Mouse (Mus musculus) CH12.LX (cell line): ENCODE results near the gene Pigh. TPM values are rescaled to one million over a fixed set of nuclear protein-coding genes. Genes with fewer than 3 reads are reported as not detected.

Experiments
- DNase-seq: peaks from one replicate; pipeline ENCODE4 v3.0.0-alpha.2; 2013; ENCODE audit errors: extremely low read depth
- H3K27ac ChIP-seq: 2 replicates; pipeline ENCODE4 v1.5.1; 2012; ENCODE audit warnings: low read depth, mild to moderate bottlenecking, control low read depth, moderate library complexity; ENCODE audit not compliant: insufficient read depth
- H3K27me3 ChIP-seq: replicated peaks from 2 replicates; pipeline ENCODE3; 2012; ENCODE audit warnings: inconsistent platforms
- H3K36me3 ChIP-seq, 2 experiments: replicated peaks in 1 of 2; 2 replicates each; pipeline versions ENCODE3 to v1.6.1; 2012; ENCODE audit warnings: inconsistent platforms in 1 of 2, low read length in 1 of 2, mild to moderate bottlenecking in 1 of 2, mixed read lengths in 1 of 2, moderate library complexity in 1 of 2; ENCODE audit not compliant: control insufficient read depth in 1 of 2, insufficient read depth in 1 of 2
- H3K4me1 ChIP-seq, 2 experiments: 2 replicates each; pipeline ENCODE4 v1.6.1; 2012; ENCODE audit warnings: inconsistent platforms in 1 of 2, moderate library complexity in 1 of 2; ENCODE audit not compliant: insufficient read depth in 2 of 2, control insufficient read depth in 1 of 2
- H3K4me2 ChIP-seq: 2 replicates; pipeline ENCODE4 v1.6.1; 2012; ENCODE audit warnings: low read depth, mild to moderate bottlenecking, control low read depth; ENCODE audit not compliant: poor library complexity, insufficient read depth, severe bottlenecking
- H3K4me3 ChIP-seq, 3 experiments: fragments of 150-350 bp in 1 of 3; sonication (generic) in 1 of 3; replicated peaks in 1 of 3; 2 replicates each; pipeline versions ENCODE3 to v1.5.1; 2011 to 2012; ENCODE audit warnings: low read depth in 2 of 3, low read length in 2 of 3, mild to moderate bottlenecking in 2 of 3, moderate library complexity in 2 of 3, control low read depth in 1 of 3, improper control_type of control experiment in 1 of 3, inconsistent platforms in 1 of 3, mixed read lengths in 1 of 3; ENCODE audit not compliant: poor library complexity in 1 of 3
- H3K79me2 ChIP-seq: replicated peaks from 2 replicates; pipeline ENCODE4 v1.6.1; 2012; ENCODE audit warnings: mild to moderate bottlenecking, moderate library complexity; ENCODE audit not compliant: control insufficient read depth, poor library complexity, insufficient read depth, severe bottlenecking; ENCODE audit errors: extremely low read depth
- H3K9ac ChIP-seq: 2 replicates; pipeline ENCODE4 v1.6.1; 2012; ENCODE audit warnings: low read depth, mild to moderate bottlenecking, control low read depth, moderate library complexity; ENCODE audit not compliant: insufficient read depth
- H3K9me3 ChIP-seq: replicated peaks from 2 replicates; pipeline ENCODE3; 2012; ENCODE audit warnings: low read length, inconsistent platforms, mixed read lengths
- BHLHE40 ChIP-seq: IDR thresholded peaks from 2 replicates; pipeline ENCODE4 v1.6.1; 2011; ENCODE audit warnings: mild to moderate bottlenecking, low read depth, low read length, improper control_type of control experiment
- CHD1 ChIP-seq: IDR thresholded peaks from 2 replicates; pipeline ENCODE4 v1.6.1; 2012; ENCODE audit warnings: low read depth, low read length, improper control_type of control experiment, inconsistent platforms
- CHD2 ChIP-seq: IDR thresholded peaks from 2 replicates; pipeline ENCODE4 v1.6.1; 2011; ENCODE audit warnings: low read length, improper control_type of control experiment
- E2F4 ChIP-seq: IDR thresholded peaks from 2 replicates; pipeline ENCODE4 v1.6.1; 2011; ENCODE audit warnings: low read depth, low read length, improper control_type of control experiment; ENCODE audit not compliant: insufficient replicate concordance
- ETS1 ChIP-seq: conservative IDR thresholded peaks from 2 replicates; pipeline ENCODE4 v1.6.1; 2012; ENCODE audit warnings: low read depth, mild to moderate bottlenecking, inconsistent platforms, low read length, improper control_type of control experiment, moderate library complexity
- HCFC1 ChIP-seq: IDR thresholded peaks from 2 replicates; pipeline ENCODE4 v1.6.1; 2012; ENCODE audit warnings: low read depth, mild to moderate bottlenecking, inconsistent platforms, low read length, improper control_type of control experiment
- JUN ChIP-seq: IDR thresholded peaks from 2 replicates; pipeline ENCODE4 v1.6.1; 2011; ENCODE audit warnings: low read depth, mild to moderate bottlenecking, low read length, improper control_type of control experiment, moderate library complexity; ENCODE audit not compliant: insufficient read depth
- MAZ ChIP-seq: IDR thresholded peaks from 2 replicates; pipeline ENCODE4 v1.6.1; 2012; ENCODE audit warnings: low read depth, mild to moderate bottlenecking, inconsistent platforms, low read length, improper control_type of control experiment, moderate library complexity
- MEF2A ChIP-seq: IDR thresholded peaks from 2 replicates; pipeline ENCODE4 v1.6.1; 2014; ENCODE audit warnings: low read depth, mild to moderate bottlenecking, inconsistent platforms, low read length, improper control_type of control experiment, borderline replicate concordance
- MXI1 ChIP-seq: IDR thresholded peaks from 2 replicates; pipeline ENCODE4 v1.6.1; 2011; ENCODE audit warnings: mild to moderate bottlenecking, low read depth, low read length, improper control_type of control experiment
- POLR2A ChIP-seq: IDR thresholded peaks from 2 replicates; pipeline ENCODE4 v1.6.1; 2011; ENCODE audit warnings: low read depth, mild to moderate bottlenecking, improper control_type of control experiment, low read length
- POLR2AphosphoS2 ChIP-seq: IDR thresholded peaks from 2 replicates; pipeline ENCODE4 v1.6.1; 2011; ENCODE audit warnings: low read depth, low read length, improper control_type of control experiment
- RCOR1 ChIP-seq: conservative IDR thresholded peaks from 2 replicates; pipeline ENCODE4 v1.6.1; 2012; ENCODE audit warnings: low read depth, mild to moderate bottlenecking, inconsistent platforms, low read length, improper control_type of control experiment
- TCF12 ChIP-seq: IDR thresholded peaks from 2 replicates; pipeline ENCODE4 v1.6.1; 2014; ENCODE audit warnings: low read depth, mild to moderate bottlenecking, inconsistent platforms, low read length, improper control_type of control experiment
- ZC3H11A ChIP-seq: IDR thresholded peaks from 2 replicates; pipeline ENCODE4 v1.6.1; 2012; ENCODE audit warnings: low read depth, mild to moderate bottlenecking, inconsistent platforms, low read length, improper control_type of control experiment
- ZKSCAN1 ChIP-seq: IDR thresholded peaks from 2 replicates; pipeline ENCODE4 v1.6.1; 2012; ENCODE audit warnings: low read depth, inconsistent platforms, low read length, improper control_type of control experiment, borderline replicate concordance
- ZNF384 ChIP-seq: IDR thresholded peaks from 2 replicates; pipeline ENCODE4 v1.6.1; 2012; ENCODE audit warnings: low read depth, low read length, improper control_type of control experiment, inconsistent platforms
- dilution Hi-C: fragments of 300-500 bp; cut with MboI; formaldehyde crosslinking; loops from 2 replicates; pipeline ENCODE4 v1.14.3; 2020; ENCODE audit warnings: low sequenced_read_pairs; ENCODE audit not compliant: extremely low pct_unique_long_range_greater_than_20kb, extremely low pct_ligation_motif_present
- in situ Hi-C: fragments of 300-500 bp; cut with MboI; formaldehyde crosslinking; loops from 3 replicates; pipeline ENCODE4 v1.14.3; 2019; ENCODE audit warnings: low sequenced_read_pairs, low pct_ligation_motif_present, low pct_unique_long_range_greater_than_20kb, mixed read lengths
- polyA plus RNA-seq: library from polyadenylated mRNA; unstranded; fragments of >175 nt; gene quantifications from 2 replicates; pipeline ENCODE4 v1.2.1, GENCODE M21; 2012; ENCODE audit warnings: low read depth; ENCODE audit not compliant: insufficient read length
- total RNA-seq, 2 experiments: library from RNA; depleted of rRNA; stranded (reverse); fragments of 300-350 nt in 1 of 2; fragments of >200 nt in 1 of 2; gene quantifications; 2 replicates each; pipeline ENCODE4 v1.2.3; 2012 to 2014

Pigh gene
- total and polyA plus RNA-seq, 3 experiments, result 9.3 to 17.8 (median 12.8) TPM

- H3K27ac ChIP-seq, result no peak overlapping the region
- in situ Hi-C loops, result no loop called here
- no peak overlapping the region for H3K4me3 ChIP-seq
- H3K4me2 ChIP-seq, result no peak overlapping the region
- no peak overlapping the region for H3K9ac ChIP-seq
- H3K36me3 ChIP-seq, result peaks cover 0 to 20% of the 10 kb centered on the region in 2 experiments
- TF ChIP-seq CHD2 (no peak), MAZ (no peak), JUN (no peak), ETS1 (no peak), POLR2A (no peak), POLR2AphosphoS2 (no peak), RCOR1 (no peak), ZNF384 (no peak), ZKSCAN1 (no peak), E2F4 (no peak)
- H3K9me3 ChIP-seq, result peaks cover 3% of the 10 kb centered on the region
- H3K79me2 ChIP-seq, result no peaks in the 10 kb centered on the region
- no peaks in the 10 kb centered on the region for H3K27me3 ChIP-seq
- dilution Hi-C loops, result no loop called here
- H3K4me1 ChIP-seq, result peaks cover 23 to 61% of the 10 kb centered on the region in 2 experiments
- no peak for DNase-seq
Observed at GRCm38 (mm10) chr12:79059573-79059972, 29.9 kb downstream of the Pigh start.

- H3K9me3 ChIP-seq, result peaks cover 3% of the 10 kb centered on the region
- peak; percentile 74 for DNase-seq
- peaks cover 19 to 42% of the 10 kb centered on the region in 2 experiments for H3K4me1 ChIP-seq
- H3K4me2 ChIP-seq, result no peak overlapping the region
- TF ChIP-seq JUN, result peak; percentile 96
- no peak for TF ChIP-seq MXI1
- peak; percentile 99 for TF ChIP-seq MEF2A
- TF ChIP-seq TCF12, result no peak
- in situ Hi-C loops, result no loop called here
- H3K9ac ChIP-seq, result no peak overlapping the region
- no peak overlapping the region for H3K27ac ChIP-seq
- peaks cover 0 to 4% of the 10 kb centered on the region in 2 experiments for H3K36me3 ChIP-seq
- H3K79me2 ChIP-seq, result no peaks in the 10 kb centered on the region
- H3K27me3 ChIP-seq, result no peaks in the 10 kb centered on the region
- dilution Hi-C loops, result no loop called here
- peak overlapping the region in 1 of 3 experiments; percentile 21 for H3K4me3 ChIP-seq
Observed at GRCm38 (mm10) chr12:79055276-79055675, 34.2 kb downstream of the Pigh start.

- Histone ChIP-seq H3K4me1 (peaks cover 17 to 38% of the 10 kb centered on the region in 2 experiments), H3K36me3 (no peaks in the 10 kb centered on the region), H3K9ac (no peak overlapping the region), H3K9me3 (no peaks in the 10 kb centered on the region), H3K4me2 (no peak overlapping the region), H3K79me2 (no peaks in the 10 kb centered on the region), H3K4me3 (no peak overlapping the region), H3K27me3 (no peaks in the 10 kb centered on the region), H3K27ac (no peak overlapping the region)
- TF ChIP-seq POLR2AphosphoS2, result no peak
- no peak for TF ChIP-seq ZC3H11A
- no peak for TF ChIP-seq CHD1
- no peak for TF ChIP-seq BHLHE40
- no peak for TF ChIP-seq HCFC1
- no peak for TF ChIP-seq ZNF384
- in situ Hi-C loops, result loop anchor here (5.0 kb wide), 1 partner anchor 35 kb away; the partner anchor contains the start of gene Pigh
- dilution Hi-C loops, result no loop called here
- no peak for DNase-seq
Observed at GRCm38 (mm10) chr12:79052073-79052472, 37.4 kb downstream of the Pigh start.
